Mouse (Mus musculus): Measurements from ENCODE around the gene Plcg2.

GRCm38 (mm10) chr8:117455701-117456100, 42.4 kb upstream of the Plcg2 start:
- TF ChIP-seq CTCF (IDR thresholded peaks at IDR 0.05; ENCODE audit: insufficient read depth, low read depth, low read length) (no peak), POLR2A (IDR thresholded peaks at IDR 0.05; ENCODE audit: insufficient read depth, low read depth, low read length) (no peak)

Data from olfactory bulb, adult 2 months (tissue).